Mouse (Mus musculus): ENCODE results near the gene Hoxb6.

Hoxb6 gene

DNA sequence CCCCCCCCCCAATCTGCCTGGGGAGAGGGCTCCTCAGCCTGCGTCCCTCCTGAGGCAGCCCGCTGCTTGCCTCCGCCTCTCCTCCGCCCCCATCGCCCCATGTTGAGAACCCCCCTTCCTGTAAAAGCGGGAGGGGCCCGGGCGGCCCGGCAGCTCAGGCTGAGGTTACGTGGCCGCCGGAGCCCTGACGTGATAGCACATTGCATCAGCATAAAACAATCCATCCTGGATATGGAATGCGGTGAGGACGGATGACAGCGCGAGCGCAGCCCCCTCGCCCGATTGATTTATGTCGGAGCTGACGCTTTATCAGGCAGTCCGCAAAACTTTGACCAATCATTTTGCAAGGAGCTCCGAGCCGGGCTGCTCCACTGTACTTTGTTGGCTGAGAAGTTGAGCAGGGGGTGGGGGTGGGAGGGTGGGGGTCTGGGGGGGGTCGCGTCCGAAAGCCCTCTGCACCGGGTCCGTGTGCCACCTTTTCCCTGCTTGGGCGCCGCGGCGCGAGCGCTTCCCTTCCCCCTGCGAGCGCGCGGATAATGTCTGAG is 21.2 kb upstream of the Hoxb6 start, which contains the start of gene Hoxb9:
TSS of gene Hoxb9 (plus strand) at position 462 of the 545 bp plus-strand sequence.
- peak; percentile 88 for DNase-seq

DNA sequence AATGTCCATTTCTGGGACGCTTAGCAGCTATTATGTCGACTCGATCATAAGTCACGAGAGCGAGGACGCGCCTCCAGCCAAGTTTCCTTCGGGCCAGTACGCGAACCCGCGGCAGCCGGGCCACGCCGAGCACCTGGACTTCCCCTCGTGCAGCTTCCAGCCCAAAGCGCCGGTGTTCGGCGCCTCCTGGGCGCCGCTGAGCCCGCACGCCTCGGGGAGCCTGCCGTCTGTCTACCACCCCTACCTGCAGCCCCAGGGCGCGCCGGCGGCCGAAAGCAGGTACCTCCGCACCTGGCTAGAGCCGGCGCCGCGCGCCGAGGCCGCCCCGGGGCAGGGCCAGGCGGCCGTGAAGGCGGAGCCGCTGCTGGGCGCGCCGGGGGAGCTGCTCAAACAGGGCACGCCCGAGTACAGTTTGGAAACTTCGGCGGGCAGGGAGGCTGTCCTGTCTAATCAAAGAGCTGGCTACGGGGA is 20.7 kb upstream of the Hoxb6 start:
- DNase-seq = no peak

DNA sequence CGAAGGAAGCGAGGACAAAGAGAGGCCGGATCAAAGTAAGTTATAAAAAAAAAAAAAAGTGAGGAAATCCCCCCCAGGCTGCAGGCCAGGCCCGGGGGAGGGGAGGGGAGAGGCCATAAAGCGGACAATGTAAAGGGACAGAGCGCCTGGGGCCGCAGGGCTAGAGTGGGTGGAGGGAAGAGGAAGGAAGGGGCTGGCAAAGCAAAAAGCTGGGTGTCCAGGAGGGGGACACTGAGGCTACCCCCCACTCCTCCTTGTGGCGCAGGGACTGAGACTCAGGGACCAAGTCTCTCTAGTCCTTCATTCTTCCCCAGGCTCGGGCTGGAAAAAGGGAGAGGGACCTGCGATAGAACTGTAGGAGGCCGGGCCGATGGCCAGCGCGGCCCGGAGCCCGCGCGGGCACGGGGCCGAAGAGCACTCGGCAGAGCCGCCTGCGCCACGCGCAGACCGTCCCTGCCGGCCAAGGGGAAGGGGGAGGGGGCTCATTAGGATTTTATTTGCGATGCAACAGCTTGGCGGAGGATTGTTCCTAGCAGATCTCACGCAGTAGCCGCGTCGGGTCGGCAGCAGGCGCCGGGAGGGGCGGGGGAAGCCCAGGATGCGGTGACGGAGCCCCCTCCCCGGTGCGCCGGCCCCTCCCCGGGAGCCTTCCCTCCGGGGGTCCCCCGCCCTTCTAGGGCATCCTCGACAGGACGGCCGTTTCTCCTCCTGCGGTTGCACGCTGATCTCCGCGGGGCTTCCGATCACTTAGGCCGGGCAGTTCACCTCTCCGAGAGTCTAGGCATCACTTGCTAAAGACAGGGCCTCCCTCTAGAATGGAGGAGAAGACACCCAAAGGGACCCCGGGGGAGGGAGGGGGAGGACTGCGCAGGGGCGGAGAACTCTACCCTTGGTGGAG is 20.0 kb upstream of the Hoxb6 start:
- no peak for DNase-seq

DNA sequence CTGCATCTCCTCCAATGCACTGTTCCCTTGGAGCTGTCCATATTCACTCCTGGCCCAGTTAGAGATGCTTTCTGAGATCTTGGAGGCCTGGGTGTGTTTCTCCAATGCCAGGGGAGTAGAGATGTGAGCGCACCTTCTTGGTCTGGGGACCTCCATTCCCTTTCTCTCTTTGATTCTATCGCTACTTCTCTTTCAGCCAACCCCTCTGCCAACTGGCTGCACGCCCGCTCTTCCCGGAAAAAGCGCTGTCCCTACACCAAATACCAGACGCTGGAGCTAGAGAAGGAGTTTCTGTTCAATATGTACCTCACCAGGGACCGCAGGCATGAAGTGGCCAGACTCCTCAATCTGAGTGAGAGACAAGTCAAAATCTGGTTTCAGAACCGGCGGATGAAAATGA is 17.8 kb upstream of the Hoxb6 start:
- no peak for DNase-seq

DNA sequence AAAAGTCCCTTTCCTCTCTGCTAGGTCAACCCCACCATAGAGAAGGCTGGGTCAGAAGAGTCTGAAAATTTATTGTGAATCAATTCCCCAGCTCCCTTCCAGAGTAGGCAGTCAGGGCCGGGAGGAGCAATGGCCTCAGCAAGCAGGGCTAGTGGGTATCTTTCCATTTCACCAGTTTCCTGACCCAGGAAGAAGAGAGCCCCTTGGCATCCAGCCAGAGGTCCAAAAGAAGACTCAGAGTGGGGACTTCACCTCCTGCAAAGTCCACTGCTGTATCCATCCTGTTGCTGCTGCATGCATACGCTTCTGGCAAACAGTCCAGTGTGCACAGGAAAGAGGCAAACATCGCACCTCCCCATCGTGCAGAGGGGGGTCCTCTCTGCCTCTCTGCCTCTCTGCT is 16.4 kb upstream of the Hoxb6 start:
- no peak for DNase-seq

DNA sequence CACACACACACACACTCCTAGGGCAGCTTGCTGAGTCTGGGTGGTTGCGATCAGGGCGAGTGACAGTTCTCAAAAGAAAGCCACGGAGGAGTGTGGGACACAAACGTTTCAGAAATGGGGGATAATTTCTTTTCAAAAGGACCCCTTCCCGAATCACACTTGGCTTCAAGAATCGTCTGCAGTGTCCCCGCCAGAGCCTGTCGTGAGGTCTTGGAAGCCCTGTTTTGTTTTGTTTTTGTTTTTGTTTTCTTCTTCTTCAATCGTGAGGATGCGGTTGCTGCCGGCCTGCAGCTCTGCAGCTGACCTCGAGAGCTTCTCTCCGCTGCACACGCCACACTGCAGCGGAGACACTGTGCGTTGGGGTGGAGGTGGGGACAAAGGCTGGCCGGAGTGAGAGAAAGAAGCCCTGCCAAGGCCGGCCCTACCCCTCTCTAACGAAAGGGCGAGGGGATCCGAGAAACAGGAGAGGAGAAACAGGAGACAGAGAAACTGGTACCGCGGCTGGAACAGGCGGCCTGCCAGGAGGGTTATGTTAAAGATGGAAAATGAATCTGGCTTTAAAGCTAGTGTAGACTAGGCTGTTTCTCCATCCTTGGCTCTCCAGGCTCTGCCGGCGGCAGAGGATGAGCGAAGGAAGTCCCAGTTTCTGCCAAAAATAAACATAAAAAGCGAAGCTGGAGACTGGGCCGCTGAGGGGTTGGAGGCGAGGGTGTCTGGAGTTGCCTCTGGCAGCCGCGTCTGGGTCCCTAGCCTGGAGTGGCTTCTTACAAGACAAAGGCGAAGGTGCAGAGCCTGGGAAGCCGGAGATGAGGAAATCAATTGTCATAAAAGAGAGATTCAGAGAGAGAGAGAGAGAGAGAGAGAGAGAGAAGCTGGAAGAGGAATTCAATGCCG is 14.9 kb upstream of the Hoxb6 start:
- DNase-seq = no peak

DNA sequence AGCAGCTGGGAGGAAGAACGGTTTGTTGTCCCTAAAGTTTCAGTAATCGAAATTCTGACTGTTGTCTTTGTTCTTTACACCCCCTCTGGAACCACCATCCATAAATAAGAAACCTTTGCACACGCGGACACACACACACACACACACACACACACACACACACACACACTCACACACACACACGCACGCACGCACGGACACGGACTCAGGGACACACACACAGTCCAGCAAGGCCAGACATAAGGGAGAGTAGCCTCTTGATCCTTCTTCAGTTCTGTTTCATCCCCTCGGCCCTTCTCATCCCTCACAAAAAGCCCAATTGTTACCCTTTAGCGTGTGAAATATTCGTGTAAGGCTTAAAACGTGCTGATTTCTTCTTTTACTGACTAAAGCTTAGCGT is 14.0 kb upstream of the Hoxb6 start:
- DNase-seq = no peak

DNA sequence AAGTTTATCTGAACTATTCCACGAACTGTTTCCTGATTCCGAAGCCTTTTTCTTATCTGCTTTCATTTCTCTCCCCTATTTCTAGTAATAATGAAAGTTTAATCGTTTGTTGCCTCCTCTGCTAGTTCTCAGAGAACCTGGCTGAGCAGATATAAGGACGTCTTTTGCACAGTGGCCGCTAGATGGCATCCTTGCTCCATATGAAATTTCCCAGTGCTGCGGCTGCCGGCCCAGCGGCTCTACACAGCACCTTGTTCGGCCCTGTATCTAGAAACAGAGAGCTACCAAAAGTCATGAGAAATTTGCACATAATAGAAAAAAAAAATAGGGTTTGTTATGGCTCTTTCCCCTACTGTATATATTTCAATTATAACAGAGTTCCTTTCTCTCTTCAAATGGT is 13.5 kb upstream of the Hoxb6 start:
- peak; percentile 93 for DNase-seq

DNA sequence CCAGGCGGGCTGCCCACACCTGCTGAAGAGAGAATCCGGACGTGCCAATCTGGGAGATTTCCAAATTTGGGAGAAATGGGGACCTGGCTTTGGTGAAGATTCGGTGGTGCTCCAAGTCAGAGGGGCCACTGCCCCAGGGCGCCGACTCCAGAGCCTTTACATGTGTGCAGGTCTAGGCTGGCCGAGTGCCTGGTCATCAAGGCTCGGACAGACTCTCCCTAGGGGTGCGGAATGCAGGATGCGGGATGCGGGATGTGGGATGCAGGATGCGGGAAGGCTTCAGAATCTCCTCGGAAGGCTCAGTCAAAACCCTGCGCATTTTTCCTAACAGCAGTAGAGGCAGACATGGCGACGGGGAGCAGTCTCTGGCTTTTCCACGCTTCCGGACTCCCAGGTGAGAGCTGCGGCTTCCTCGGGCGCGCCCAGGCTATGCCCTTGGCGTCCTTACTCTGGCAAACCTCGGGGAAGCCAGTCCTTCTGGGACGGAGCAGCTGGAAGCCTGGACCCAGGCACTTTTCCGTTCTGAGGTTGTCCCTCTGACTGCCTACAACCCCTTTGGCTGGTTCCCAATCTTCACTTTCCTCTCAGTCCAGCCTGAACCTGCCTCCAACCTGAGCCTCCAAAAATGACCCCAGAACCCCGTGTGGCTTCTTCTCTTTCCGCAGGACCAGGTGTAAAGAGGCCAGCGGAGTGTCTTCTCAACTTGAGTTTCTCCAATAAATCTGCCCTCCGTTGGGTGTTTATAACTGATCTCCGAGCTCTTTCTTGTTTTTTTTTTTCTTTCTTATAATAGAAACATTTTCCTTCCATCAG is 12.6 kb upstream of the Hoxb6 start:
- no peak for DNase-seq

DNA sequence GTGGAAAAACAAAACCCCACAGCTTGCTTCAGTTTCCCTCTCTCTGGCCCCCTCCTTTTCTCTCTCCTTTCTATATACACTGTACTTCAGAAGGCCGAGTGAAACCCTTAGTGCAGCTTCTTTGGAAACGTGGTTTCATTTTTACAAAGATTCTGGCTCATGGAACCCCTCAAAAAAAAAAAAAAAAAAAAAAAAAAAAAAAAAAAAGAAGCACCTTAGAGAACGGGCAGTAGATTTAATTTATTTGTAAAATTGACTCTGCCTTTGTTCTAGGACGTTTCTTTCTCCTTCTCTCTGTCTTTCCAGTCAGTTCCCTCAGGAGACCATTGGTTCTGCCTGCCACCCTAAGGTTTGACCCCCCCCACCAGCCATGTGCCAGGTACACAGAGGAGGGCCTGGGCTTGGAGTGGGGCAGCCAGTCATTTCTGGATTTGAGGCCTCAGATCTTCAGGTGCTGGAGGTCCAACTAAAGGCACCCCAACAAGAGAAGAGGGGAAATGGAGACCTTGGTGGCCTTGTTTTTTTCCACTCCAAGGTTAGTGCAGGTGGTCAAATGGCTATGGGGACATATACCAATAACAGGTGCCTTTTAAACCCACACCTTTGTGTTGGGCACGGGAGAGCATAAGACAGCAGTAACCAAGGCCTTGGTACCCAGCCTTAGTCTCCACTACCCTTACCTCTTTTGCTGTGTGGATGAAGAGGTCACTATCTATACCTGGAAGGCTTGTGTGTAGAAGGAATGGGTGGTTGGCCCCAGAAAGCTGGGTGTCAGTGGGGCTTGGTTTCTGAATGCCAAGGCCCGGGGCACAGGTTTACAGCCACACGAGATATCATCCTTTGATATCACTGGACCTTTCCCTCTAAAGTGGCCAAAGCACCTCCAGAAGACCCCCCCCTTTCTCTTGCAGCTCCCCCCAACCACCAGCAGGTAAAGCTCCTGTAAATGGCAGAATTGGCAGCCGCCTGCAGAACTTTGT is 11.6 kb upstream of the Hoxb6 start:
- DNase-seq = no peak

DNA sequence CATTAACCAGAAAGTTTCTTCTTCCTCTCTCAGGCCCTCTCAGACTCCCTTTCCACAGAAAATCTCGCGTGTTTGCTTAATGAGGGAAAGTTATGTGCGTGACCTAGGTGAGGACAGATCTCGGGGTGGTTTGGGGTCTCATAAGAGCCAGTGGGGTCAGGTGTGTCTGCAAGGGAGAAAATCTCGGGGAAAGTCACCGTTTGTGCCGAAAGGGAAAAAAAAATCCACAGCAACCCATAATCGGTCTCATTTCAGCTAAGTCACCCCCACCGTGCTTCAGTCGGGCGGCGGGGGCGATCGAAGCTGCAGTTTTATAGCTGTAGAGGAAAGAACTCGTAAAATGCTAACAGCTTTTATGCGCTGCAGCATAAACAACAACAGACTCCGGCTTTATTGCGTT is 10.9 kb upstream of the Hoxb6 start:
- DNase-seq = no peak

DNA sequence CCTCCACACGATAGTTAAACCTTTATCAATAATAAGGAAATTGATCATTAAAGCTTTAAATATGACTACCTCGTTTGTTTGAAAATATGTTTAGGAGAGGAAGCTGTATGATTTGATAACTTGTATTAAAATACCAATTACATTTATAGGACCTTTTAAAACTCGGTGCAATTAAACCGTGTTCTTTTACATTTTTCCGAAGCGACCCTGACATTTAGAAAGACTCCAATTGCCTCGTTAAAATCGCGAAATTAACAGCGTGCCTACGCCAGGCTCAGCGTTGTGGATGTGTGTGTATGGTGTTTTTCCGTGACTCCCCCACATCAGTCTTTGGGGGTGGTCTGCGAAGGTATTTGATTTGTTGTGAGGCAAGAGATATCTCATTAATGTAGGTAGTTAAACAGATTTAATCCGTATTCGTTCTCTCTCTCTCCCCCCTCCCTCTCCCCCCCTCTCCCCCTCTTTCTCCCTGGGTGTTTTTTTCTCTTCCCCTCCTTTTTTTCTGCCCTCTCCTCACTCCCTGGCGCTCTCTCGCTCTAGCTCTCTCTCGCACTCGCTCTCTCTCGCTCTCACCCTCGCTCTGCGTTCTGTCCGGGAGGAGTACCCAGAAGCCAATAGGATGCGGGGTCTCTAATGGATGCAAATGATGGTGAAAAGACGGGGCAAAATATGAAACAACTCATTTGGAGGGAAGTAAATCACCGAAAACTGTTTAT is 10.3 kb upstream of the Hoxb6 start, which contains the start of gene Hoxb8:
TSS of gene Hoxb8 (plus strand) at position 51 of the 716 bp plus-strand sequence.
- DNase-seq = no peak

DNA sequence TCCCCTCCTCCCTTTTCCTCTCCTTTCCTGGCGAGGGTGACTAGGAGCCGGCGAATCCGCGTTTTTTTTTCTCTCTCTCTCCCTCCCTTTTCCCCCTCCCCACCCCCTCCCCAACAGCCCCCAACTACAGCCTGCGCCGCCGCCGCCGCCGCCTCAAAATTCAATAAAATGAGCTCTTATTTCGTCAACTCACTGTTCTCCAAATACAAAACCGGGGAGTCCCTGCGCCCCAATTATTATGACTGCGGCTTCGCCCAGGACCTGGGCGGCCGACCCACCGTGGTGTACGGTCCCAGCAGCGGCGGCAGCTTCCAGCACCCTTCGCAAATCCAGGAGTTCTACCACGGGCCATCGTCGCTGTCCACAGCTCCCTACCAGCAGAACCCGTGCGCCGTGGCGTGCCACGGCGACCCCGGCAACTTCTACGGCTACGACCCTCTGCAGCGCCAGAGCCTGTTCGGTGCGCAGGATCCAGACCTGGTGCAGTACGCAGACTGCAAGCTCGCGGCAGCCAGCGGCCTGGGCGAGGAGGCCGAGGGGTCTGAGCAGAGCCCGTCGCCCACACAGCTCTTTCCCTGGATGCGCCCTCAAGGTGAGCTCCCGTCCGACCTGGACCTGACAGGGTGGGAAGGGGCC is 9.4 kb upstream of the Hoxb6 start:
- no peak for DNase-seq

DNA sequence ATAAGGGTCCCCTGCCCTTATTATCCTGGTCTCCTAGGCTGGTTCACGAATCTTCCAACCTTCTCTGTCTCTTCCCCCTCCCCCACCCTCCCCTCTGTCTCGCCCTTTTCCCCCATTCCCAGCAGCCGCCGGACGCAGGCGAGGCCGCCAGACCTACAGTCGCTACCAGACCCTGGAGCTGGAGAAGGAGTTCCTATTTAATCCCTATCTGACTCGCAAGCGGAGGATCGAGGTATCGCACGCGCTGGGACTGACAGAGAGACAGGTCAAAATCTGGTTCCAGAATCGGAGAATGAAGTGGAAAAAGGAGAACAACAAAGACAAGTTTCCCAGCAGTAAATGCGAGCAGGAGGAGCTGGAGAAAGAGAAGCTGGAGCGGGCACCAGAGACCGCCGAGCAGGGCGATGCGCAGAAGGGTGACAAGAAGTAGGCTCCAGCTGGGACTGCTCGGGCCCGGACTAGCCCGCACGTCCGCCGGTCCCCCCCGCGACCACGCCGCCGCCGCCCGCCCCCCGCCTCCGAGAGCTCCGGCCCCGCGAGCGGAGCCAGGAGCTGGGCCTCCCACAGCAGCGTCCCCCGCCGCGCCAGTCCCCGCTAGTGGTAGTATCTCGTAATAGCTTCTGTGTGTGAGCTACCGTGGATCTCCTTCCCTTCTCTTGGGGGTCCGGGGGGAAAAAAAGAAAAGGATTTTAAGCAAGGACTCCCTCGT is 8.1 kb upstream of the Hoxb6 start:
- peak; percentile 89 for DNase-seq

DNA sequence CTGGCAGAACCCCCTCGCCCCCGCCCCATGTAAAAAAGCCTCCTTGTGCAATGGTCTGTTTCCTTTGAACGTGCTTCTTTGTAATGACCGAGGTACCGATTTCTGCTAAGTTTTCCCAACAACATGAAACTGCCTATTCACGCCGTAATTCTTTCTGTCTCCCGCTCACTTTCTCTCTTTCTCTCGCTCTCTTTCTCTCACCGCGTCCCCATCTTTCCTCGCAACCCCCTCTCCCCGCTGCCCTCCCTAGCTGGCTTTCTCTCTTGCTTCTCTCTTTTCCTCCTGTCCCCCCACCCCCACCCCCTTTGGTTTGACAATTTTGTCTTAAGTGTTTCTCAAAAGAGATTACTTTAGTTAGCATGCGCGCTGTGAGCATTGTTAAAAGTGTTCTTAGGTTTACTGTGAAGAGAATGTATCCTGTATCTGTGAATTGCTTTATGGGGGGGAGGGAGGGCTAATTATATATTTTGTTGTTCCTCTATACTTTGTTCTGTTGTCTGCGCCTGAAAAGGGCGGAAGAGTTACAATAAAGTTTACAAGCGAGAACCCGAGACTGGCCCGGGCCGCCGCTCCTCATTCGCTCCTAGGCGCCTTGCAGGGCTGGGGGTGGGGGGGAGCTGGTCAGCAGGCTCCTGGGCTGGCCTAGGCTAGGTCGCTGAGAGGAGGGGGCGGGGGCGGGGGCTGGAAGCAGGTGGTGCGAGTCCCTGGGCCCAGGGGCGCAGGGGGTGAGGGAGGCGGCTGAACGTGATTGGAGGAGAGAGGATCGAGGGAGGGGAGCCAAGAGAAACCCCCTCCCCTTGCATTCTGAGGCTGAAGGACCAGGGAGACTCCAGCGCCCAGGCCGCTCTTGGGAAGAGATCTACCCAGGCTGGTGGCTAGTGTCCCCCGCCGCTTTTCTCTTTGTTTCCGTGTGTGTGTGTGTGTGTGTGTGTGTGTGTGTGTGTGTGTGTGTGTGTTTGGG is 7.2 kb upstream of the Hoxb6 start:
- no peak for DNase-seq

DNA sequence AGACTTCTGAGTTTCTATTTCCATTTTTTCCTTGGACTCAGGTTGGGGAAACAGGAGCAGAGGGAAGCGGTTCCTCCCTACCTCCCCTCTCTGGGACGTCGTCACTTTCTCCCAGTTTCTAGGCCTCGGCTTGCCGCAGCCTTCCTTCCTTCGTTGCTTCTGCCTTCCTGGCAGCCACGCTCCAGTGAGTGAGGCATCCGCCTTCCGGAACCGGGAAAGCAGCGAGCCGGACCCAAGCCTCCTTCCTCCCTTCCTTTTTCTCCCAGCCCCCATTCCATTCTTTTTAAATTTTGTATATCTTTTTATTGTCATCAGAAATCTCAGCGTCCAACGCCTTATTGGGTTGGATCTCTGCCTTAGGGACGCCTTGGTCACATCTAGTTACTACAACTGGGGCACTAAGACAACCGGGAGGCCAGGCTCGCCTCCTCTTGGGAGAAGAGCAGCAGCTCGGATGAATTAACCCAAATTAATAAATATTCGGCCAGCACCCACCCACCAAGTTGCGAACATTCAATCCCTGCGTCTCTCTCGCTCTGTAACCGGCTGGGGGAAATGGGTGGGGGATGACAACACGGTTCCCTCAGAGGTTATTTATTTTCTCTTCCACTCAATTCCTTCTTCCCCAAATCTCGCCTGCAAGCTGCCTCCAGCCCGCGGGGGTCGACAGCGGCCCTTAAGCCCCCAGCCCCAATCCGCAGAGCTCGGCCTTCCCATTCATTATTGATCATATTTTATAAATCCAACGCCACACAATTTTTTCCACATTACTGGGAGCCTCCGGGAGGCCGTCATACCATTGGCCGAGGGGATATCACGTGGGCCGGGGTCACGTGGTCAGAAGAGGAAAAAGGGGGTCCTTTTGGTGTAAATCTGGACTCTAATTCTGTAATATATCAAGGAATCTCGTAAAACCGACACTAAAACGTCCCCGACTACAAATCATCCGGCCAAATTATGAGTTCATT is 6.2 kb upstream of the Hoxb6 start, which contains the start of gene Hoxb7:
TSS of gene Hoxb7 (plus strand) at position 853 of the 968 bp plus-strand sequence.
- DNase-seq = peak; percentile 91
